Mouse (Mus musculus): ENCODE data around the gene Syne1.

Syne1 gene

GRCm38 (mm10) chr10:5153047-5153446 is 398.2 kb downstream of the Syne1 start:
- no peak for DNase-seq (ENCODE audit: low read depth, low spot score)

- DNase-seq (ENCODE audit: low read depth, low spot score) = no peak
These were observed 409.8 kb downstream of the Syne1 start for GRCm38 (mm10) chr10:5141471-5141870.

GRCm38 (mm10) chr10:5139932-5140264 is 411.4 kb downstream of the Syne1 start:
- DNase-seq (ENCODE audit: low read depth, low spot score) = no peak

GRCm38 (mm10) chr10:5139246-5139931 is 411.9 kb downstream of the Syne1 start:
- DNase-seq (ENCODE audit: low read depth, low spot score) = no peak

GRCm38 (mm10) chr10:5132050-5132449 is 419.2 kb downstream of the Syne1 start:
- no peak for DNase-seq (ENCODE audit: low read depth, low spot score)

GRCm38 (mm10) chr10:5130495-5130894 is 420.8 kb downstream of the Syne1 start:
- DNase-seq (ENCODE audit: low read depth, low spot score) = no peak

GRCm38 (mm10) chr10:5124757-5125156 is 426.5 kb downstream of the Syne1 start:
- DNase-seq (ENCODE audit: low read depth, low spot score) = no peak

GRCm38 (mm10) chr10:5116720-5117119 is 434.6 kb downstream of the Syne1 start:
- DNase-seq (ENCODE audit: low read depth, low spot score) = no peak

- DNase-seq (ENCODE audit: low read depth, low spot score) = no peak
These were observed 435.1 kb downstream of the Syne1 start for GRCm38 (mm10) chr10:5116155-5116554.

GRCm38 (mm10) chr10:5110773-5111172 is 440.5 kb downstream of the Syne1 start:
- no peak for DNase-seq (ENCODE audit: low read depth, low spot score)

GRCm38 (mm10) chr10:5097754-5098137 is 453.5 kb downstream of the Syne1 start:
- DNase-seq (ENCODE audit: low read depth, low spot score) = no peak

- no peak for DNase-seq (ENCODE audit: low read depth, low spot score)
These were observed 454.1 kb downstream of the Syne1 start for GRCm38 (mm10) chr10:5096996-5097753.

GRCm38 (mm10) chr10:5089133-5089532 is 462.1 kb downstream of the Syne1 start:
- DNase-seq (ENCODE audit: low read depth, low spot score) = no peak

- DNase-seq (ENCODE audit: low read depth, low spot score) = no peak
These were observed 463.9 kb downstream of the Syne1 start for GRCm38 (mm10) chr10:5087336-5087735.

- DNase-seq (ENCODE audit: low read depth, low spot score) = no peak
These were observed 465.0 kb downstream of the Syne1 start for GRCm38 (mm10) chr10:5086329-5086728.

- no peak for DNase-seq (ENCODE audit: low read depth, low spot score)
These were observed 465.5 kb downstream of the Syne1 start for GRCm38 (mm10) chr10:5085792-5086191.

- DNase-seq (ENCODE audit: low read depth, low spot score) = no peak
These were observed 467.6 kb downstream of the Syne1 start for GRCm38 (mm10) chr10:5083716-5084115.

GRCm38 (mm10) chr10:5079945-5080468 is 471.3 kb downstream of the Syne1 start:
- DNase-seq (ENCODE audit: low read depth, low spot score) = no peak

- no peak for DNase-seq (ENCODE audit: low read depth, low spot score)
These were observed 475.6 kb downstream of the Syne1 start for GRCm38 (mm10) chr10:5075724-5076123.

GRCm38 (mm10) chr10:5072054-5072453 is 479.2 kb downstream of the Syne1 start:
- DNase-seq (ENCODE audit: low read depth, low spot score) = no peak

GRCm38 (mm10) chr10:5070941-5071231 is 480.4 kb downstream of the Syne1 start:
- DNase-seq (ENCODE audit: low read depth, low spot score) = no peak

- no peak for DNase-seq (ENCODE audit: low read depth, low spot score)
These were observed 480.9 kb downstream of the Syne1 start for GRCm38 (mm10) chr10:5070168-5070940.
